Mouse (Mus musculus) layer of hippocampus, postnatal 14 days (tissue): ENCODE results near the gene Tmem183a. TPM values are rescaled to one million over a fixed set of nuclear protein-coding genes. Genes with fewer than 3 reads are reported as not detected.

Source experiments
- DNase-seq, 2 experiments: peaks; one replicate each; pipeline ENCODE4 v3.0.0; 2021 to 2022; ENCODE audit warnings: low spot score in 2 of 2, mixed read lengths in 1 of 2
- total RNA-seq, 2 experiments: library from RNA; stranded (reverse); gene quantifications; 2 replicates each; pipeline ENCODE4 v1.2.3; 2021

Gene Tmem183a
- total RNA-seq, 2 experiments from 2014 or later = 80.0 to 84.3 TPM

DNA sequence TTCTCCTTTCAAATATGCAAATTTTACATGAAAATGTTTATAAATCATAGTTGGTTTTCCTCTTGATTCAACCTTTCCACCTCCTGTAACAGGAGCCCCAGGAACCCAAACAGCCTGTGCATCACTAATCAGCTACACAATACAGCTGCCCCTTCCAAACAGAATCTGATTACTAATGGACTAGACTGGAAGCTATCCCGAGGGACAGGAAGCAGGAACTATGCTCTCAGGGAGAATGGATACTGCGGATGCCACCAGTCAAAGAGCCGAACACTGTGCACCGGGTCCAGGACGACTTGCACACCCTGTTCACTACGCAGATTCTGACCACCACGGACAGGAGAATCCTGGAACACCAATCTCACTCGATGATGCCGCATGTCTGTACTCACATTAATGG, 14.0 kb downstream of the Tmem183a start:
- DNase-seq = no peak

DNA sequence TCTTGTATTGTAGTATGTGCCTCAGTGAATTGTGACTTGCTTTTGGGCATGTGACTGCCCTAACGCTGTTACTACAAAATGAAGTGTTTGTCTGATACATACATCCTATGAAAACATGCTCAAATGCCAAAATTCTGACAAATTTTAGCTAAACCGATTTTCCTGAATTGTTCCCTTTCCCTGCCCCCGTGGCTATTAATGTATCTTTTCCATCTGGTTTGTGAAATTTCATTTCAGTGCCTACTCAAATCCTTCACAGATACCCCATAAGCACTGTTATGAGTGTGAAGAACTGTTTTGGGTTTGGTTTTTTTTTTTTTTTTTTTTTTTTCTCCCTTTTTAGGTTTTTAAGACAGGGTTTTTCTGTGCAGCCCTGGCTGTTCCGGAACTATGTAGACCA, 16.7 kb downstream of the Tmem183a start:
- no peak for DNase-seq

DNA sequence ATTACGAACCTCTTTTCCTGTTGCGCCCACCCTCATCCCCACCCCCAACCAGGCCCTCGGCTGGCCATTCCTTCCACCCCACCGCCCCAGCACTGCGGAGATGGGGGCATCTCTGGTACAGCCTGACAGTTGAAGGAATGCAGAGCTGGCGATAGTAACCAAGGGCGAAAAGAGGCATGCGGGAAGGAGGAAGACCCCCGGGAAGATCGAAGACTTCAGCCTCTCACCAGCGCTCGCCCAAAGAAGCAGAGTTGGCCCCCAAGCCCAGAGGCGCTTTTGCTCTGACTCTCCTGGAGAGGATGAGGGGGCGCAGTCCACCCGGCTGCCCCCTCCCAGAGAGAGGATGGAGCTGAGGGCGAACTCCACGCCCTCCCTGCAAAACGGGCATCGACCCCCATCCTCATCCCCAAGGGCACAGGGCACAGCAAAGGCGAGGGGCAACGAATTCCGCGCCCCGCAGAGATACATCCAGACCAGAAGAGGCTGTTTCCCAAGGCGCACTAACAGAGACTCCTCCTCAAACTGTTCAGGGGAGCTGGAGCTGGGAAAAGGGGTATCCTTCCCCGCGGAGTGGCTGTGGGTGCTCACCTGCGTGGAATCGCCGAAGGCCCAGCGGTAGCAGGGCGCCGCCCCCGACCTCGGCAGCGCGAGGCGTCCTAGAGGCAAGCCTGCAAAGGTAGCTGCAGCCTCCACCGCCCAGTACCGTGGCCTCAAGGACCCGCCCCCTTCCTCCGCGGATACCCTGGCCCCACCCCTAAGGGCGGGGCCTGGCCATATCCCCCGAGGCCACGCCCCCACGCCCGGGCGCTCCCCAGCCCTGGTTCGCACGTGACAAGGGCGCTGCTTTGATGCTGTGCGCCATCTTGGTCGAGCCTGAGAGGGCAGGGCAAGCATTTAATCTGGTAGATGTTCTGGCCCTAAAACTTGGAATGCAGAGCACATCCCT, 17.5 kb downstream of the Tmem183a start:
- peak; percentile 84 to 88 for DNase-seq

DNA sequence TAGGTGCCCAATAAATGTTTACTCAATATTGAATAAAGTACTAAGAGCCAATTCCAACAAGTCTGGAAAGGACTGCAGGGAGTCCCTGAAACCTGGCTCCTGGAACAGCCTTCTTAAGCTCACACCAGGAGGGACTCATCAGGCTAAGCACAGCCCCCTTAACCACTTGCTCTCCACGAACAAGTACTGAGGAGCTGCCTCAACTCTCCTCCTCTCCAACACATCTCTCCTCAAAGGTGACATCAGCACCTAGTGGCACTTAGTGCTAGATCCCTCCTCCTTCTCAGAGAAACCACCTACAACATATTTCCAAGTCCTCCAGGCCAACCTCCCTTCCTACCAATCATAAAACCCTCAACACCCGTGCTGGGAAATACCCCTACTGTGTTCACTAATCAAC, 18.2 kb downstream of the Tmem183a start:
- DNase-seq = no peak

DNA sequence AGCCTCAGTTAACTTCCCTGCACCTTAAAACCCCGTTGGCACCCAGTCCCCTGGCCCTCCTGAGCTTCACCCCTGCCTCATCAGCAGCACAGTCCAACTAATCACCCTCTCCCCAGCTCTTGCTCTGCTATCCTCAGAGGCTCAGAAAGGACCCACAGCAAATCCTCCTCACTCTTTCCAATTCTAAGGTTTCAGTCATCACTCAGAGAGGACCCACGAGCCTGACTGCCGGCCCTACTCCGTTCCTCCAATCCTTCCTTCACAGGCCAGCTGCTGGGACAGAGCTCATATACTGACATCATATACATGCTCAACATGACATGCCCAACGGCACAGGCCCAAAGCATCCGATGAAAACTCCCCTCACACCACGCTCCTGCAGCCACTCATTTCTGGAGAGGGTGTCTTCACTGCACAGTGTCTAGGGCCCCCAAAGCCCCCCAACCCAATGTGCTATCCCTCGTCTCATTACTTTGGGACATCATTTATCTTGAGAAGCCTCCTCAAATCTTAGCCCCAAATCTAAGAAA, 18.9 kb downstream of the Tmem183a start:
- no peak for DNase-seq

DNA sequence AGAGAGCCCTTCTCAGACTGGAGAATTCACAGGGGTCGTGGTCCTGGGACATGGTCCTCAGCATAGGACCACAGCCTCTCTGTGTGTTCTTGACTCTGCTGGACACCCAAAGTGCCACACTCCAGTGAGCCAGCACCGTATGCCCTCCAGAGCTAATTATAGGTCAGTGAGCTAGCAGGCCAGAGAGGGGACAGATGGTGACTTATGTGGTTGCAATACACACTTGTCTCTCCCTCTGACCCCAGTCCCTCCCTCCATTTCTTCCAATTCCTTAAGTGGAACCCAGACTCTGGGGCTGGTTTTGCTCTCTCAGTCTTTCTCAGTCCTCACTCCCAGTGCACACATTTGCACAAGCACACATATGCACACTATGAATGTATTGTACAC, 19.5 kb downstream of the Tmem183a start:
- no peak for DNase-seq

DNA sequence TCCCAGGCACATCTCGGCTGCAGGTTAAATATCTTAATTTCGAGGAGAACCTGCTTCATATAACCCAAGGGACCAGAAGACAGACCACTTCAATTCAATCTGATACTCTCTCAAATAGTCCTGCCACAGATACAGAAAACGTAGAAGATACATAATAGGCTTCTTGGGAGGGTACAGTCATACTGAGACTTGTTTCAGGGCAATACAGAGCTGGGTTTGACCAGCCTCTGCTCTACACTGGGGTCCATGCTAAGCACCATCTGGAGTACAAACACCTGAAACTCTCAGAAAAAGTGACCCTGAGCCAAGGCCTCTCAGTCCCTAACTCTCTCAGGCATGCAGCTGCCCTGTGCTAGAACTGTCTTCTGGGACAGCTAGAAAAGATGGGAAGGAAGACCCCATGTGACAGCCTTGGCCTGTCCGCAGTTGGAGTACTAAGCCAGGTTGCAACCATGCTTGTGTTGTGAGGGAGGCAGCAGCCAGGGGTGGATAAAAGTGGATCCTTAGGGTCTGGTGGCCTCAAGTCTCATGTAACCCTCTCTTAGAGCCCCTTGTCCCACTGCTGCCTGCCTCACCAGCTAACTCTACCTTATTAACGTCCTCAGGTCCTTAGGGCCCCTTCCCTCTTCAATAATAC, 20.0 kb downstream of the Tmem183a start:
- DNase-seq = no peak

DNA sequence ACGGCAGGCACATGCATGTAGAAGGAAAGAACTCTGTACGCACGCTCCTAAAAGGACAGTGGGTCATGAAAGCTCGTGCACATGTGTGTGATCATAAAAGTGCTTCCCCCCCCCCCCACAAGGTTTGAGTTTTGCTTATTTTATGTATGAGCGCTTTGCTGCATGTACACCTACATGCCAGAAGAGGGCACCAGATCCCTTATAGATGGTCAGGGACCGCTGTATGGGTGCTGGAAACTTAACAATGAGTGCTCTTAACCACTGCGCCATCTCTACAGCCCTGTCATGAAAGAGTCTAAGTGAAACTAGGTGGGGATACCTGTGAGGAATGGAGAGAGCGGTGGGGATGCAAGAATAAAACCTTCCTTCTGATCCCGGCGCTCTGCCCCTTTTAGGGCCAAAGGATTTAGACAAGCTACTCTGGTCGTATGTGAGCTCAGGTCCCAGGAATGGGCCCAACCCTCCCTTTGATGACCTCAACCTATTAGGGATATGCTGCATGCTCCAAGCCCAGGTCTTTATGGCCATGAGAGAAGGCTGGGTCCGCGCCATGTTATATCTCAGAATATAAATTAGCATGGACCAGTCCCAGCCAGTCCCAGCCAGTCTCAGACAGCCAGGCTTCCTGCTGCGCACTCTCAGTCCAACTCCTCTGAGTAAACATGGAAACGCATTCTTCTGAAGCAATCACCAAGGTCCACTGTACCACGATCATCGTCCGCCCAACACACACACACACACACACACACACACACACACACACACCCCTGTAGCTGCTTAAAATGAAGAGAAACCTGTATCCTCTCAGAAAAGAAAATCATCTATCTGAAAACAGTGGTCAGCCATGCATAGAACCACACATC, 21.8 kb downstream of the Tmem183a start:
- no peak for DNase-seq

DNA sequence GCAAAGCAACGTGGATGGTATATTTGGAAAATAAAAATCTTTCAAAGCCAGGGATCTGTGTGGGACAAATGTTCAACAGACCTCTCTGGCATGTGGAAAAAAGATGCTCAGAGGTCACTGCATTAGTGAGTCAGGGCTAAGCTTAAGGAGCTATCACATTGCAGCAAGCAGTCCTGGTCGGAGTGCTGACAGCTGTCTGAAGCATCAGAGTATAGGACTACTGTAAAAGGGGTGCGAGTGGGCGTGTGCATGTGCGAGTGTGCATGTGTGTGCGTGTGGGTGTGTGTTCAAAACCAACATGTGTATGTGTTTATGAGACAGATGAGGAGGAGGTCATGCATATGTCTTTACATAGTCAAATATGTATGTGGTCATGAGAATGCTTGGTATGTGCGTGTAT, 22.6 kb downstream of the Tmem183a start:
- no peak for DNase-seq

DNA sequence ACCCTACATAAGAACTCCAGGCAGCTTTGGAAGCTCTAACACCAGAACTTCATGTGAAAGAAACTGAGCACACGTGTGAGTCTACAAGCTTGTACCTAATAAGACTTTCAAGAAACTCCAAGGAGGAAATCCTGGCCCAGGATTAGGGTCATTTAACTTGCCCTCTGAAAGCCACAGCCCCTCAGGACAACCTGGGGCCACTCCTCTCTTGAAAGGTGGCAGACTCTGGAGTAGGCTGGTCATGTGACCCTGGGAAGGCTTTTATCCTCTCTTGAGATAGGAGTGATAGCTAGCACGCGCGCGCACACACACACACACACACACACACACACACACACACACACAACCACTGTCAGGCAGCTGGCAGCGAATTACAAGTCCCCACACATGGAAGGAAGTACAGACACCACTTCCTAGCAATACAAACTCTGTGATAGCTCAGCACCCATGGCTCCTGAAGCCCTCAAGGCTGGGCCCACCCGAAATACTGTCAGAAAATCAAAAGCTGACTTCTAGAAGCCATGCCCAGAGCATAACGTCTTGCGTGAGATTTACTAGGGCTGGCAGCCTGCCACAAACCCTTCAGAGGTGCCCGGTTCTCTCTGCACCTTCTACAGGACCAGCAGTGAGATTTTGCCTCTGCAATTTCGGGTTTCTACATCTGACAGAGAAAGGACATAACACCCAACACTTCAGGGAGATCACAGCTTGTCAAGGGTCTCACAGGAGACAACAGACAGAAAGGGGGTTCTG, 24.6 kb downstream of the Tmem183a start:
- DNase-seq = no peak

DNA sequence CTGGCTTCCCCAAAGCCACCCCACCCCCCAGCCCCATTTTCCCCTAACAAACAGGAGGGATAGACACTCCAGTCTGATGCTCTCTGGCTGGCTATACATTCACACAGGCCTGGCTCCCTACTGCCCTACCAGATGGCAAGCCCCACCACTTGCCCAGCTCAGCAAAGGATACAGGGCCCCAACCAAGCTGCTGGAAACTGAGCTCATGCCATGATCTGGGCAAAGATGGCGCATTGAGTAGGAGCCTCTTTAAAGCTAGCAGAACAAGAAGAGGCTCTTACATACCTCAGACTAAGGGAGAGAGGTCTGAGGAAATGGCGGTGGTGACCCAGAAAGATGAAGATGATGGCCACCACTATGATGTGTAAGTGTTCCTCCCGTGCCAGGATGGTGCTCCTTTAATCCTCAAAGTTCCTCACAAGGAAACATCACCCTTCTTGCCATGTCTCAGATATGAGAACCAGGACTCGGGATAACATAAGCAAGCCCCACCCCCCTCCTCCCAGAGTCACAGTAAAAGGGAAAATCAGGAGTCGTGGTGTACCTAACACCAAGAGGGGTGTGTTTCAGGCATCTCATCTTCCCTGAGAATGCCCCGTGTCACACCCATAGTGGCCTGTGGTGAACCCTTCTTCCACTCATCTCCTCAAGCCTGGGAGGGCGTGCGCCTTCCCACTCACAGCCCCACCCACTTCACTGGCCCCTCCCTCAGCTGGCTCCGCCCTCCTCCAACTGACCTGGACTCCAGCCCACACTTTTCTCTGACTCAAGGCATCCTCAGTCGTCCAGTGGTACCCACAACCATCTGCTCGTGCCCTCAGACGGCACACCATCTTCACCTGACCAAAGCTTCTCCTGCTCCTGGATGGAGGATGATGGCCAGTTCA, 25.6 kb downstream of the Tmem183a start:
- DNase-seq = peak in 1 of 2 experiments; percentile 53

DNA sequence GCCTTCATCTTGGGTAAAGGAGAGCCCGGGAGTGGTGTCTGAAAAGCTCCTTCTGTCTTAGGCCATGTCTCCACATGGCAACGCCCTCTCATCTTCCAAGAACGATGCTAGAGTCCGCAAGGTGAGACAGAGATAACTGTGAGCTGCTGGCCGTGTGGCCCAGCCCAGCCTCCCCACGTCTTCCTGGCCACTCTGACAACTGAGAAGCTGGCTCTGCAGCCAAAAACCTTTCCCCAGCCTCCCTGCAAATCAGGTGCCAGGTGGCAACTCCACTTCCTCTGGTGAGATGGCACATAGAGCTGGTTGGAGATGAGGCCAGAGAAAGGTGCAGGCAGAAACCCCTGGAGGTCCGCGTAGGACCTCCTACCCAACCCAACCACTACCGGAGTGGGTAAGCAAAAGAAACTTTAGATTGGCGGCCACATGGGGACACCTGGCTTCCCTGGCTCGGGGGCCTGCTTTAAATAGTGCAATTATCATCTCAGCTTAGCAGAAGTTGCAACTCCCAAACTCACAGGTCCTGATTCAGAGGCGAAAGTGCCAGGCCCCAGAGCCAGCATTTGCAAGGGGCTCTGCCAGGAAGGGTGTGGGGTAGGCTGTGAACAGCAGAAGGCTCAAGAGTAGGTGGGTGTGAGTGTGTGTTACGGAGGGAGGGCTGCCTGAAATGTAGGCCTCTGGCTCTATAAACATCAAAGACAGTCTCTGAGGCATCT, 26.4 kb downstream of the Tmem183a start:
- DNase-seq = peak; percentile 58 to 82

DNA sequence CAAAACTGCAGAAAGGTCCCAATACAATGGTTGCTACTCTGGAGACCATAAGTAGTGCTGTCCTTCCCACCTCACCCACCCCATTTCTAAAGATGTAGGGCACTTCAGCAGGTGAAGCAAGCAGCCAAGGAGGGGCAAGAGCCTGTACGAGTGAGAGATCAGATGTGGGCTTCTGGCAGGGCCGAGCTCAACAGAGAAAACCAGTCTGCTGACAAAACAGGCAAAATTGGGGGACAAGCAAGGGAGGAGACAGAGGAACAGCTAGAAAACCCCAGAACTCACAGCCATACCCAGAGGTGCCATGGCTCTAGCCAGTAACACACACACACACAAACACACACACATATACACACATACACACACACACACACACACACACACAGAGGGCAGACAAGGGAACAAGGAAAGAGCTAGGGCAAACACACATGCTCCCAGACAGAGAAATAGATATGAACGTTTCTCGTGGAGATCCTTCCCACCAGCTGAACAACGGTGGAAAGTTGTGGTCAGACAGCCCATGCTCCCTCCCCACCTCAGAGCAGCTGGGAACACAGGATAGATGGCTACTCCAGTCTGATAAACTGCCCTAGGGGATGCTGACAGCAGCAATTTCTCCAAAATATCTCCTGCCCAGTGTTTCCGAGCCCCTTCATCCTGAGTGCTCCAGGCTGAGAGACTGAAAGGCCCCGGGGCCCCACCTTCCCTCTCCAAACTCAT, 27.5 kb downstream of the Tmem183a start:
- no peak for DNase-seq

DNA sequence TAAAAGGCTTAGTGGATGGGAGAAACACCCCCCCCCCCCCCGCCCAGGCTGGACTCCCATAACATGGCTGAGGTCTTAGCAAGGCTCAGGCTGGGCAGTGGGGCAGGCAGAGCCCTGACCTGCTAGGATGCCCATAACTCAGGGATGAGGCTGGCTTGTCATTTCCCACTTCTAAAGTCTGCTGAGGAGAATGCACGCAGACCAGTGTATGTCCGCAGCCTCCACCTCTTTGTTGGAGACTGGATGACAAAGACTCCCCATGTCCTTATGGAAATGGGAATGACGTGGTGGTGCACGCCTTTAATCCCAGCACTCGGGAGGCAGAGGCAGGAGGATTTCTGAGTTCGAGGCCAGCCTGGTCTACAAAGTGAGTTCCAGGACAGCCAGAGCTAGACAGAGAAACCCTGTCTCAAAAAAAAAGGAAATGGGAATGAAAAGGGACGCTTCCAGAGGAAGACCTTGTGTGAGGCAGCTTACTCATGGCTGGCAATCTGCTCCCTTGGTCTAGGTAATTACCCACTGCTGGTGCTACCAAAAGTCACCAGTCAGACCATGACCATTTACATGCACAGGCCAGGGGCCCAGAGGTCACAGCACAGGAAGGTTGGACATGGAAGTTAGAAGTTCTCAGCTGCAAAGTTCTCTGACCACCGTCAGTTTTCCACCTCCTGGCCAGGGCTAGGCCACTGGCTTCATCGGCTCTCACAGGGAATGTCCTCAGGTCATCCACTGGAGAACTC, 28.2 kb downstream of the Tmem183a start:
- DNase-seq = no peak

DNA sequence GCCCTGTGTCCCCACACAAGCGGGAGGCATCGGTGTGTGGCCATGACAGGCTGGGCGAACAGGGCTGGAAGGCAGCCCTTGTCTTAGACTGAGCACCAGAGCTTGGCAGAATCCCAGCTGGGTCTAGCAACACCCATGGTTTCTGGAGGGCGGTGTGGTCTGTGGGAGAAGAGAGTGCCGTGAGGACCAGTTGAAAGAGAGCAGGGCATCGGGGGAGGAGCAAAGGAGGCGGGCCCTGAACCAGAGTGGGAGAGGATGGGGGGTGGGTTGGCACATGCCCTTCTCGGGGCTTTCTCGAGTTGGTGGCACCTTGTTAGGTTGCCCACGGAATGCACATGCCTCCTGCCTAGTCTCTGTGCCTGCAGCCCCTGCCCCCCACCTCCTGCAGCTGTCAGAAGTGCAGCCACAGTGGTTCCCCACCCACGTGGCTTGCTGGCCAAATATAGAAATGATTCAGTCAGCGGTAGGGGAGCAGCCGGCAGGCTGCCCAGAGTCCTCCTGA, 29.0 kb downstream of the Tmem183a start, which contains the start of gene Ppfia4:
TSS of gene Ppfia4 (minus strand) at position 159 of the 502 bp plus-strand sequence.
- peak; percentile 60 to 69 for DNase-seq

DNA sequence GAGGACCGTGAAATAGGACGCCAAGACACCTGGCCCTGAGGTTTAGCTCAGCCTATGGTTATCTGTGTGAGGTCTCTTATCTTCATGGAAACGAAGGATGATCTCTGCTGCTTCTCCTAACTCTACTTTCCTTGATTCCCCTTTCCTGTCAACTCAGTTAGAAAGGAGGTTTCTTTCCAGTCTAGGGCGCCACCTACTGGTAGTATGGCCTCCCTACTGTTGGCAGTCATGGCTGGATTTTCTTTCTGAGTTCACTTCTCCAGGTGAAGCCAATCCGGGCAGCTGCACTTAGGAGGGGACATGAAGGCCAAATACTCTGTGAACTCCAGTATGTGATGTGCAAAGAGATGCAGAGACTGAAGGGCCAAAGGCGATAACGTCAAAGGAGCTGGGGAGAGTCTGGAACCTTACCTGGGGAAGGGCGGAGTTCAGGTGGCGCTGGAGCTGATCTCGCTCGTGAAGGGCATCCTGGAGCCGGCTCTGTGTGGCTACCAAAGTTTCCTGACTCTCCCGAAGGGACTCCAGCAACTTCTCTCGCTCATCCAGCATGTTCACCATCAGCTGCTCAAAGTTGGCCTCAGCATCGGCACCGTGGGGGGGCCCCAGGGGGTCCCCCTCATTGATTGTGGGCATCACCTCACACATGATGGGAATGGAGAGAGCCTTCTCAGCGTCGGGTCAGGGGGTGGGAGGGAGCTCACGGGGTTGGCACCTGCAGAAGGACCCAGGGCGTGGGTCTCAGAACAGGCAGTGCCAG, 29.7 kb downstream of the Tmem183a start:
- peak; percentile 74 to 87 for DNase-seq
